Mouse (Mus musculus) CH12.LX (cell line): ENCODE data around the gene Triobp. TPM values are rescaled to one million over a fixed set of nuclear protein-coding genes. Genes with fewer than 3 reads are reported as not detected.

Source experiments
- DNase-seq: peaks from one replicate; pipeline ENCODE4 v3.0.0-alpha.2; 2013; ENCODE audit errors: extremely low read depth
- H3K27ac ChIP-seq: 2 replicates; pipeline ENCODE4 v1.5.1; 2012; ENCODE audit warnings: low read depth, mild to moderate bottlenecking, control low read depth, moderate library complexity; ENCODE audit not compliant: insufficient read depth
- H3K27me3 ChIP-seq: replicated peaks from 2 replicates; pipeline ENCODE3; 2012; ENCODE audit warnings: inconsistent platforms
- H3K36me3 ChIP-seq, 2 experiments: replicated peaks in 1 of 2; 2 replicates each; pipeline versions ENCODE3 to v1.6.1; 2012; ENCODE audit warnings: inconsistent platforms in 1 of 2, low read length in 1 of 2, mild to moderate bottlenecking in 1 of 2, mixed read lengths in 1 of 2, moderate library complexity in 1 of 2; ENCODE audit not compliant: control insufficient read depth in 1 of 2, insufficient read depth in 1 of 2
- H3K4me1 ChIP-seq, 2 experiments: 2 replicates each; pipeline ENCODE4 v1.6.1; 2012; ENCODE audit warnings: inconsistent platforms in 1 of 2, moderate library complexity in 1 of 2; ENCODE audit not compliant: insufficient read depth in 2 of 2, control insufficient read depth in 1 of 2
- H3K4me2 ChIP-seq: 2 replicates; pipeline ENCODE4 v1.6.1; 2012; ENCODE audit warnings: low read depth, mild to moderate bottlenecking, control low read depth; ENCODE audit not compliant: poor library complexity, insufficient read depth, severe bottlenecking
- H3K4me3 ChIP-seq, 3 experiments: fragments of 150-350 bp in 1 of 3; sonication (generic) in 1 of 3; replicated peaks in 1 of 3; 2 replicates each; pipeline versions ENCODE3 to v1.5.1; 2011 to 2012; ENCODE audit warnings: low read depth in 2 of 3, low read length in 2 of 3, mild to moderate bottlenecking in 2 of 3, moderate library complexity in 2 of 3, control low read depth in 1 of 3, improper control_type of control experiment in 1 of 3, inconsistent platforms in 1 of 3, mixed read lengths in 1 of 3; ENCODE audit not compliant: poor library complexity in 1 of 3
- H3K79me2 ChIP-seq: replicated peaks from 2 replicates; pipeline ENCODE4 v1.6.1; 2012; ENCODE audit warnings: mild to moderate bottlenecking, moderate library complexity; ENCODE audit not compliant: control insufficient read depth, poor library complexity, insufficient read depth, severe bottlenecking; ENCODE audit errors: extremely low read depth
- H3K9ac ChIP-seq: 2 replicates; pipeline ENCODE4 v1.6.1; 2012; ENCODE audit warnings: low read depth, mild to moderate bottlenecking, control low read depth, moderate library complexity; ENCODE audit not compliant: insufficient read depth
- H3K9me3 ChIP-seq: replicated peaks from 2 replicates; pipeline ENCODE3; 2012; ENCODE audit warnings: low read length, inconsistent platforms, mixed read lengths
- CHD2 ChIP-seq: IDR thresholded peaks from 2 replicates; pipeline ENCODE4 v1.6.1; 2011; ENCODE audit warnings: low read length, improper control_type of control experiment
- E2F4 ChIP-seq: IDR thresholded peaks from 2 replicates; pipeline ENCODE4 v1.6.1; 2011; ENCODE audit warnings: low read depth, low read length, improper control_type of control experiment; ENCODE audit not compliant: insufficient replicate concordance
- ELF1 ChIP-seq: IDR thresholded peaks from 2 replicates; pipeline ENCODE4 v1.6.1; 2014; ENCODE audit warnings: low read depth, mild to moderate bottlenecking, inconsistent platforms, low read length, improper control_type of control experiment
- EP300 ChIP-seq: IDR thresholded peaks from 2 replicates; pipeline ENCODE4 v1.6.1; 2011; ENCODE audit warnings: low read length, improper control_type of control experiment
- IRF4 ChIP-seq: IDR thresholded peaks from 2 replicates; pipeline ENCODE4 v1.6.1; 2014; ENCODE audit warnings: low read depth, mild to moderate bottlenecking, inconsistent platforms, low read length, improper control_type of control experiment
- JUN ChIP-seq: IDR thresholded peaks from 2 replicates; pipeline ENCODE4 v1.6.1; 2011; ENCODE audit warnings: low read depth, mild to moderate bottlenecking, low read length, improper control_type of control experiment, moderate library complexity; ENCODE audit not compliant: insufficient read depth
- MAX ChIP-seq: IDR thresholded peaks from 2 replicates; pipeline ENCODE4 v1.6.1; 2011; ENCODE audit warnings: low read length, improper control_type of control experiment
- MEF2A ChIP-seq: IDR thresholded peaks from 2 replicates; pipeline ENCODE4 v1.6.1; 2014; ENCODE audit warnings: low read depth, mild to moderate bottlenecking, inconsistent platforms, low read length, improper control_type of control experiment, borderline replicate concordance
- MXI1 ChIP-seq: IDR thresholded peaks from 2 replicates; pipeline ENCODE4 v1.6.1; 2011; ENCODE audit warnings: mild to moderate bottlenecking, low read depth, low read length, improper control_type of control experiment
- MYC ChIP-seq: IDR thresholded peaks from 2 replicates; pipeline ENCODE4 v1.6.1; 2011; ENCODE audit warnings: low read depth, mild to moderate bottlenecking, improper control_type of control experiment, low read length
- POLR2A ChIP-seq: IDR thresholded peaks from 2 replicates; pipeline ENCODE4 v1.6.1; 2011; ENCODE audit warnings: low read depth, mild to moderate bottlenecking, improper control_type of control experiment, low read length
- POLR2AphosphoS2 ChIP-seq: IDR thresholded peaks from 2 replicates; pipeline ENCODE4 v1.6.1; 2011; ENCODE audit warnings: low read depth, low read length, improper control_type of control experiment
- SIN3A ChIP-seq: IDR thresholded peaks from 2 replicates; pipeline ENCODE4 v1.6.1; 2012; ENCODE audit warnings: low read length, improper control_type of control experiment, inconsistent platforms
- SMC3 ChIP-seq: IDR thresholded peaks from 2 replicates; pipeline ENCODE4 v1.6.1; 2011; ENCODE audit warnings: low read depth, low read length, improper control_type of control experiment
- TCF12 ChIP-seq: IDR thresholded peaks from 2 replicates; pipeline ENCODE4 v1.6.1; 2014; ENCODE audit warnings: low read depth, mild to moderate bottlenecking, inconsistent platforms, low read length, improper control_type of control experiment
- USF2 ChIP-seq: conservative IDR thresholded peaks from 2 replicates; pipeline ENCODE4 v1.6.1; 2011; ENCODE audit warnings: low read depth, low read length, improper control_type of control experiment
- ZKSCAN1 ChIP-seq: IDR thresholded peaks from 2 replicates; pipeline ENCODE4 v1.6.1; 2012; ENCODE audit warnings: low read depth, inconsistent platforms, low read length, improper control_type of control experiment, borderline replicate concordance
- ZNF384 ChIP-seq: IDR thresholded peaks from 2 replicates; pipeline ENCODE4 v1.6.1; 2012; ENCODE audit warnings: low read depth, low read length, improper control_type of control experiment, inconsistent platforms
- dilution Hi-C: fragments of 300-500 bp; cut with MboI; formaldehyde crosslinking; loops from 2 replicates; pipeline ENCODE4 v1.14.3; 2020; ENCODE audit warnings: low sequenced_read_pairs; ENCODE audit not compliant: extremely low pct_unique_long_range_greater_than_20kb, extremely low pct_ligation_motif_present
- in situ Hi-C: fragments of 300-500 bp; cut with MboI; formaldehyde crosslinking; loops from 3 replicates; pipeline ENCODE4 v1.14.3; 2019; ENCODE audit warnings: low sequenced_read_pairs, low pct_ligation_motif_present, low pct_unique_long_range_greater_than_20kb, mixed read lengths
- polyA plus RNA-seq: library from polyadenylated mRNA; unstranded; fragments of >175 nt; gene quantifications from 2 replicates; pipeline ENCODE4 v1.2.1, GENCODE M21; 2012; ENCODE audit warnings: low read depth; ENCODE audit not compliant: insufficient read length
- total RNA-seq, 2 experiments: library from RNA; depleted of rRNA; stranded (reverse); fragments of 300-350 nt in 1 of 2; fragments of >200 nt in 1 of 2; gene quantifications; 2 replicates each; pipeline ENCODE4 v1.2.3; 2012 to 2014

Triobp gene
- total and polyA plus RNA-seq, 3 experiments: 11.5 to 31.0 (median 25.5) TPM

DNA sequence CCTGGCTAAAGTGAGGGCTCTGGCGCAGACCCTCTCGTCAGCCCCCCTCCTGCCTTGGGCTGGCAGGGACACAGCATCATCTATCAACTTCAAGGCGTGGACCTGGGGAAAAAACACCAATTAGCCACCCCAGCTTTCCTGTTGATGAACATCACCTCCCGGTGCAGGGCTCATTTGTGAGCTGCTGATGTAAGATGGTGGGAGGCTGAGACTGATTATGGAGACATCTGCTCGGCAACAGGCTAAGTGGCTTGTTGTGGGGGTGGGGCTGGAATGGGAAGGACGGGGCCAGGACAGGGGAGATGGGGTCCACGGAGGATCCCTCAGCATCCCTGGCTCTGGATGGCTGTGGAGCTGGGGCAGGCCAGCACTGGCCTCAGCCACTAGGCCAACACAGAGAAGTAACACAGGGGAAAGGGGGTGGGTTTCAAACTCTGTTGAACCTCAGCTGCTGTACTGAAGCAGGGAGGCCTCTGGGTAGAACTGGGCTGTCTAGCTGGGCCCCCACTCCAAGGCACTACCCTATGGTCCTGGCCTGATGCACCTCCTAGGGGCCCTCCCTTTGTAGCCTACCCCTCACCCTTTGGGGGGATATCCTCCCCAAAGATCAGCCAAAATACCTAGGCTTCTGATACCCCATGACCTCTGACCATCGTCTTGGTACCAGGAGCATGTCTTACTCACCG lies 102.8 kb downstream of the Triobp start:
- dilution Hi-C loops (no loop called here), in situ Hi-C loops (no loop called here)
- H3K79me2 ChIP-seq: no peaks in the 10 kb centered on the region
- no peak overlapping the region for H3K27ac ChIP-seq
- no peak overlapping the region for H3K9ac ChIP-seq
- TF ChIP-seq MAX: no peak
- TF ChIP-seq EP300: no peak
- TF ChIP-seq SIN3A: no peak
- no peak for TF ChIP-seq POLR2A
- TF ChIP-seq IRF4: no peak
- no peak for TF ChIP-seq MYC
- TF ChIP-seq E2F4: no peak
- no peak for TF ChIP-seq MXI1
- no peak for TF ChIP-seq JUN
- TF ChIP-seq TCF12: no peak
- no peak for TF ChIP-seq USF2
- no peak for TF ChIP-seq CHD2
- no peak for TF ChIP-seq SMC3
- no peak for TF ChIP-seq ZNF384
- TF ChIP-seq MEF2A: no peak
- no peak overlapping the region for H3K4me3 ChIP-seq
- peaks cover 29 to 42% of the 10 kb centered on the region in 2 experiments for H3K36me3 ChIP-seq
- H3K4me2 ChIP-seq: no peak overlapping the region
- peaks cover 21 to 35% of the 10 kb centered on the region in 2 experiments for H3K4me1 ChIP-seq
- H3K27me3 ChIP-seq: no peaks in the 10 kb centered on the region
- no peak for DNase-seq
- no peaks in the 10 kb centered on the region for H3K9me3 ChIP-seq

DNA sequence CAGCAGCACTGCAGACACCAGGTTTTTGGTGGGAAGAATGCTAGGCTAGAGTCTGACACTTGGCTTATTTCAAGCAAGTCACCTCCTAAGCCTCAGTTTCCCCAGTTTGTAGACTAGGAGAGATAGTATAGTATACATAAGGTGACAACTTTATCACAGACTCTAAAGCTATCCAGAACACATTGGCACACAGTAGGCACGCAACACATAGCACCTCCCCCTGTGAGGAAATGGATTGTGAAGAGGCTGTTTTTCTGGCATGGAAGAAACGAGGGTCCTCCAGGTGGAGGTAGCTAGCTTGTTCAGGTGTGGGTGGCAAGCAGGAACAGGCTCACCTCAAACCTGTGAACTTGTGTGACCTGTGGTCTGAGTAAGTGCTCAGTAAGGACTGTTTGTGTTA lies 103.4 kb downstream of the Triobp start:
- in situ Hi-C loops (no loop called here), dilution Hi-C loops (no loop called here)
- H3K4me2 ChIP-seq: no peak overlapping the region
- H3K27ac ChIP-seq: no peak overlapping the region
- no peaks in the 10 kb centered on the region for H3K79me2 ChIP-seq
- no peaks in the 10 kb centered on the region for H3K27me3 ChIP-seq
- TF ChIP-seq ZKSCAN1 (peak; percentile 59; the same call in 1 of the 2 replicates), POLR2AphosphoS2 (peak; percentile 48; the same call in 1 of the 2 replicates), ELF1 (no peak)
- no peak overlapping the region for H3K4me3 ChIP-seq
- no peaks in the 10 kb centered on the region for H3K9me3 ChIP-seq
- no peak overlapping the region for H3K9ac ChIP-seq
- no peak for DNase-seq
- peaks cover 36 to 49% of the 10 kb centered on the region in 2 experiments for H3K36me3 ChIP-seq
- H3K4me1 ChIP-seq: peaks cover 21 to 35% of the 10 kb centered on the region in 2 experiments
